Mouse (Mus musculus) cerebellum, postnatal 25 days (tissue): ENCODE measurements around the gene Umad1.

Experiments used
- DNase-seq, 2 experiments: peaks; one replicate each; pipeline ENCODE4 v3.0.0; 2021; ENCODE audit warnings: mixed read lengths in 2 of 2

Gene Umad1

GRCm38 (mm10) chr6:8370624-8371023 is 111.5 kb downstream of the Umad1 start:
- no peak for DNase-seq

GRCm38 (mm10) chr6:8373051-8373450 is 114.0 kb downstream of the Umad1 start:
- DNase-seq: no peak

- peak; percentile 30 to 35 for DNase-seq
Observed at GRCm38 (mm10) chr6:8373851-8374250, 114.8 kb downstream of the Umad1 start.

- no peak for DNase-seq
Observed at GRCm38 (mm10) chr6:8374290-8374689, 115.2 kb downstream of the Umad1 start.

GRCm38 (mm10) chr6:8374712-8375111 is 115.6 kb downstream of the Umad1 start:
- DNase-seq: no peak

GRCm38 (mm10) chr6:8376351-8376750 is 117.3 kb downstream of the Umad1 start:
- DNase-seq: no peak

- no peak for DNase-seq
Observed at GRCm38 (mm10) chr6:8377667-8378066, 118.6 kb downstream of the Umad1 start.

GRCm38 (mm10) chr6:8389307-8389706 is 130.2 kb downstream of the Umad1 start:
- no peak for DNase-seq

- DNase-seq: no peak
Observed at GRCm38 (mm10) chr6:8390296-8390695, 131.2 kb downstream of the Umad1 start.

- DNase-seq: no peak
Observed at GRCm38 (mm10) chr6:8390935-8391334, 131.8 kb downstream of the Umad1 start.

- DNase-seq: no peak
Observed at GRCm38 (mm10) chr6:8393029-8393428, 133.9 kb downstream of the Umad1 start.

- DNase-seq: no peak
Observed at GRCm38 (mm10) chr6:8394044-8394443, 135.0 kb downstream of the Umad1 start.

- no peak for DNase-seq
Observed at GRCm38 (mm10) chr6:8395061-8395460, 136.0 kb downstream of the Umad1 start.

GRCm38 (mm10) chr6:8397252-8397651 is 138.2 kb downstream of the Umad1 start:
- no peak for DNase-seq

- DNase-seq: no peak
Observed at GRCm38 (mm10) chr6:8399710-8400109, 140.6 kb downstream of the Umad1 start.

- no peak for DNase-seq
Observed at GRCm38 (mm10) chr6:8403127-8403526, 144.0 kb downstream of the Umad1 start.

- DNase-seq: no peak
Observed at GRCm38 (mm10) chr6:8405844-8406243, 146.8 kb downstream of the Umad1 start.

GRCm38 (mm10) chr6:8408332-8408731 is 149.2 kb downstream of the Umad1 start:
- DNase-seq: no peak

- DNase-seq: no peak
Observed at GRCm38 (mm10) chr6:8409865-8410264, 150.8 kb downstream of the Umad1 start.

- peak; percentile 71 to 80 for DNase-seq
Observed at GRCm38 (mm10) chr6:8412845-8413598, 153.9 kb downstream of the Umad1 start.

GRCm38 (mm10) chr6:8414020-8414419 is 154.9 kb downstream of the Umad1 start:
- peak; percentile 69 to 75 for DNase-seq

GRCm38 (mm10) chr6:8415823-8416222 is 156.7 kb downstream of the Umad1 start:
- no peak for DNase-seq

GRCm38 (mm10) chr6:8416802-8417569 is 157.9 kb downstream of the Umad1 start:
- DNase-seq: no peak

- no peak for DNase-seq
Observed at GRCm38 (mm10) chr6:8419485-8420186, 160.5 kb downstream of the Umad1 start.
